Mouse (Mus musculus) right cerebral cortex, postnatal 36 days (tissue): Measurements from ENCODE around the gene Usp12.
"Not testable (repeated sequence)": the region's sequence is repeated elsewhere in the genome, so short reads cannot be mapped to it uniquely, and the experiment has no call there.

Experiments
- DNase-seq, 2 experiments: peaks; one replicate each; pipeline ENCODE4 v3.0.0; 2022; ENCODE audit warnings: low spot score in 2 of 2, mixed read lengths in 1 of 2

The Usp12 gene

GRCm38 (mm10) chr5:146749857-146750256 is 44.9 kb downstream of the Usp12 start:
- no peak for DNase-seq

- DNase-seq = no peak
These were observed 57.8 kb downstream of the Usp12 start for GRCm38 (mm10) chr5:146736970-146737495.

GRCm38 (mm10) chr5:146736348-146736747 is 58.5 kb downstream of the Usp12 start:
- DNase-seq = no peak

- not testable (repeated sequence) for DNase-seq
These were observed 59.8 kb downstream of the Usp12 start for GRCm38 (mm10) chr5:146735054-146735453.

- DNase-seq = no peak
These were observed 60.7 kb downstream of the Usp12 start for GRCm38 (mm10) chr5:146733888-146734640.

- DNase-seq = no peak
These were observed 61.4 kb downstream of the Usp12 start for GRCm38 (mm10) chr5:146733372-146733771.

GRCm38 (mm10) chr5:146727006-146727405 is 67.8 kb downstream of the Usp12 start:
- DNase-seq = no peak

- no peak for DNase-seq
These were observed 69.8 kb downstream of the Usp12 start for GRCm38 (mm10) chr5:146724956-146725355.

- no peak for DNase-seq
These were observed 71.4 kb downstream of the Usp12 start for GRCm38 (mm10) chr5:146723452-146723851.

GRCm38 (mm10) chr5:146722226-146722625 is 72.6 kb downstream of the Usp12 start:
- peak in 1 of 2 experiments; percentile 17 for DNase-seq

GRCm38 (mm10) chr5:146719584-146720356 is 75.0 kb downstream of the Usp12 start:
- no peak for DNase-seq

GRCm38 (mm10) chr5:146713836-146714235 is 81.0 kb downstream of the Usp12 start:
- no peak for DNase-seq

- no peak for DNase-seq
These were observed 81.7 kb downstream of the Usp12 start for GRCm38 (mm10) chr5:146713088-146713487.

GRCm38 (mm10) chr5:146712282-146712918 is 82.4 kb downstream of the Usp12 start:
- no peak for DNase-seq

- DNase-seq = no peak
These were observed 85.4 kb downstream of the Usp12 start for GRCm38 (mm10) chr5:146709361-146709760.

- peak; percentile 67 to 74 for DNase-seq
These were observed 88.9 kb downstream of the Usp12 start for GRCm38 (mm10) chr5:146705815-146706408.

GRCm38 (mm10) chr5:146705411-146705810 is 89.4 kb downstream of the Usp12 start:
- DNase-seq = no peak

- no peak for DNase-seq
These were observed 90.6 kb downstream of the Usp12 start for GRCm38 (mm10) chr5:146704241-146704640.

- no peak for DNase-seq
These were observed 91.1 kb downstream of the Usp12 start for GRCm38 (mm10) chr5:146703710-146704121.

GRCm38 (mm10) chr5:146700099-146700498 is 94.7 kb downstream of the Usp12 start:
- no peak for DNase-seq

GRCm38 (mm10) chr5:146699433-146700019 is 95.3 kb downstream of the Usp12 start:
- no peak for DNase-seq
